Mouse (Mus musculus) T-cell, adult 66 days (primary cell): Measurements from ENCODE around the gene Calm2. TPM values are rescaled to one million over a fixed set of nuclear protein-coding genes. Genes with fewer than 3 reads are reported as not detected.

ENCODE experiments used
- total RNA-seq, 2 experiments: library from RNA; stranded (reverse); gene quantifications; 3 replicates in 1 of 2; 4 replicates in 1 of 2; pipeline ENCODE4 v1.2.4; 2023

Calm2 gene
- 100 to 1,000 TPM; 287 to 293 TPM for total RNA-seq

GRCm38 (mm10) chr17:87446767-87447611 lies at the start of gene Calm2:
Gene Calm2 (minus strand): TSS chr17:87446935.

DNA sequence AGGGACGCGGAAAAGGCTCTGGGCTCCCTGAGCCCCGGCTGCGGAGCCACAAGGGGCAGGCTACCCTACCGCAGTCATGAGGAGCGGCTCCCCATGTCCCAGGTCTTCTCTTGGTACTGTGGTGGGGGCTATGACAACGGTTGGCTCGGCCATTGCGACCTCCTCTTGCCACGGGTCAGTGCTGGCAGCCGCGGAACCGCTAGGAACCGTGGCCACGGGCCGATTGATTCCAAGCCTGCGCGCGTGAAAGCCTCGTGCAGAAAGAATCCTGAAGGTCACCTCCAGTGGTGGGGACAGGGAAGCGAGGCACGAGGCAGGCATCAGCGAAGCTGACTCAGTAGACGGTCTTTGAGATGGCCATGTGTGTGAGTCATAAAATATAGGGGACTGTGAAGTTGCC lies 19.2 kb downstream of the Calm2 start, which contains the start of gene Stpg4:
TSS of gene Stpg4 (minus strand) at position 231 of the 400 bp plus-strand sequence.

Other genes with a start within 250 kb of the Calm2 start
- gene Mcfd2, start 181.0 kb downstream of the Calm2 start, total RNA-seq: 10 to 100 TPM; 17.5 to 18.6 TPM
- 100 to 1,000 TPM; 125 to 139 TPM for gene Ttc7, start 164.0 kb downstream of the Calm2 start, total RNA-seq
- 1 to 10 TPM in 1 of 2 experiments, not detected in 1; 1.5 TPM for gene Stpg4, start 19.2 kb downstream of the Calm2 start, total RNA-seq
- gene Epcam, start 189.0 kb upstream of the Calm2 start, total RNA-seq: 1 to 10 TPM in 1 of 2 experiments, under 1 TPM in 1; 0.52 to 2.3 TPM
- gene Msh2, start 225.4 kb upstream of the Calm2 start, total RNA-seq: 10 to 100 TPM; 61.1 to 62.6 TPM